Mouse (Mus musculus) limb, embryonic 11.5 days (tissue): Measurements from ENCODE around the gene Set. TPM values are rescaled to one million over a fixed set of nuclear protein-coding genes. Genes with fewer than 3 reads are reported as not detected.
A peak's percentile ranks its signal among the peaks of the same experiment; 100 is the strongest.

Source experiments
- ATAC-seq: fragments of 200-750 bp; cut with Nextera tagmentation; 2 replicates; pipeline ENCODE4 v1.8.0; 2017; ENCODE audit warnings: low read depth; ENCODE audit not compliant: insufficient number of reproducible peaks, low FRiP score, low TSS enrichment
- DNase-seq: peaks from one replicate; pipeline ENCODE4 v3.0.0-alpha.2; 2015; ENCODE audit warnings: low spot score
- H3K27ac ChIP-seq: fragments of 300-500 bp; sonication (generic); replicated peaks from 2 replicates; pipeline ENCODE4 v1.5.1; 2014; ENCODE audit warnings: low read depth, mild to moderate bottlenecking, low read length
- H3K27me3 ChIP-seq: fragments of 300-500 bp; sonication (generic); 2 replicates; pipeline ENCODE4 v1.6.1; 2014; ENCODE audit warnings: mild to moderate bottlenecking, low read length, mixed read lengths; ENCODE audit not compliant: control insufficient read depth, insufficient read depth
- H3K36me3 ChIP-seq: fragments of 300-500 bp; sonication (generic); 2 replicates; pipeline ENCODE4 v1.6.1; 2014; ENCODE audit warnings: mild to moderate bottlenecking, low read length, moderate library complexity, mixed read lengths; ENCODE audit not compliant: control insufficient read depth, insufficient read depth
- H3K4me1 ChIP-seq: fragments of 300-500 bp; sonication (generic); 2 replicates; pipeline ENCODE4 v1.6.1; 2014; ENCODE audit warnings: low read length, mixed read lengths; ENCODE audit not compliant: control insufficient read depth, insufficient read depth
- H3K4me2 ChIP-seq: fragments of 300-500 bp; sonication (generic); 2 replicates; pipeline ENCODE4 v1.6.1; 2014; ENCODE audit warnings: low read depth, mild to moderate bottlenecking, moderate library complexity; ENCODE audit not compliant: severe bottlenecking
- H3K4me3 ChIP-seq: fragments of 300-500 bp; sonication (generic); 2 replicates; pipeline ENCODE4 v1.5.1; 2014; ENCODE audit warnings: low read depth, low read length
- H3K9ac ChIP-seq: fragments of 300-500 bp; sonication (generic); 2 replicates; pipeline ENCODE4 v1.6.1; 2014; ENCODE audit warnings: mild to moderate bottlenecking, low read length
- H3K9me3 ChIP-seq: fragments of 300-500 bp; sonication (generic); 2 replicates; pipeline ENCODE4 v1.6.1; 2016; ENCODE audit warnings: low read length; ENCODE audit not compliant: control insufficient read depth
- WGBS: fragments of 180-500 bp; shearing (Covaris S2); extraction: QIAGEN DNeasy Blood & Tissue Kit; methylation state at CpG from one replicate; pipeline ENCODE4 v1.1.7; 2014; 5-methylcytosine and 5-hydroxymethylcytosine counted together
- polyA plus RNA-seq: library from polyadenylated mRNA; unstranded; fragments of >200 nt; fragmentation: Nextera tagmentation; extraction: Ambion mirVana; gene quantifications from 2 replicates; pipeline ENCODE4 v1.2.1, GENCODE M21; 2014

Set gene
- polyA plus RNA-seq, 1 experiment from 2014 or later: 780 TPM

DNA sequence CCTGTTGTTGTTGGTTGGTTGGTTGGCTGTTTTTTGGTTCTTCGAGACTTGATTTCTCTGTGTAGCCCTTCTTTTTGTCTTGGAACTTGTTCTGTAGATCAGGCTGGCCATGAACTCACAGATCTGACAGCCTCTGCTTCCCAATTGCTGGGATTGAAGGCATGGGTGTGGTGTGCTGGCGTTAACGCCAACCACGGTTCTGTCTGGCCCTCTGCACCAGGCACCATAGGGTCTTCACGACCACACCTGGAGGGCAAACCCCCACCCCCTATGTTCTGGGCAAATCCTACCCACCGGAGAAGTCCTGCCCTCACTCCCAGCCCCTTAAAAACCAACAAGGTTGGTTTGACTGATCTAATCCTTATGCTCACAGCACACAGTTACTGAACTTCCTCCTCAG, 19.8 kb downstream of the Set start:
- Histone ChIP-seq H3K36me3 (peaks cover 6% of the 10 kb centered on the region; the same call in 1 of the 2 replicates), H3K27me3 (no peaks in the 10 kb centered on the region), H3K9me3 (no peaks in the 10 kb centered on the region), H3K4me3 (peak overlapping the region; percentile 59), H3K4me1 (peaks cover 11% of the 10 kb centered on the region), H3K4me2 (peak overlapping the region; percentile 91; the same call in 1 of the 2 replicates), H3K27ac (peak overlapping the region; percentile 79), H3K9ac (peak overlapping the region; percentile 72; the same call in 1 of the 2 replicates)
- 61% methylated on average over 6 of the region's 6 CpGs for WGBS
- peak; percentile 9; the same call in 1 of the 2 replicates for ATAC-seq
- DNase-seq: no peak

- peak; percentile 72 for ATAC-seq
Measured at GRCm38 (mm10) chr2:30077502-30078348, 20.5 kb downstream of the Set start, which contains the start of gene Pkn3. Gene Pkn3 (plus strand): TSS chr2:30077684.

GRCm38 (mm10) chr2:30078349-30078712, 21.2 kb downstream of the Set start:
- peaks cover 11% of the 10 kb centered on the region for H3K4me1 ChIP-seq
- H3K9me3 ChIP-seq: no peaks in the 10 kb centered on the region
- peak; percentile 46; the same call in 1 of the 2 replicates for ATAC-seq
- peak overlapping the region; percentile 59; the same call in 1 of the 2 replicates for H3K4me3 ChIP-seq
- 28% methylated on average over 10 of the region's 10 CpGs for WGBS
- 0 out of 2 replicates have a peak overlapping the region, but pooled peaks have one; percentile 79 for H3K27ac ChIP-seq
- DNase-seq: no peak
- no peaks in the 10 kb centered on the region for H3K27me3 ChIP-seq
- peak overlapping the region; percentile 34 for H3K9ac ChIP-seq
- H3K4me2 ChIP-seq: peak overlapping the region; percentile 91
- H3K36me3 ChIP-seq: peaks cover 4% of the 10 kb centered on the region; the same call in 1 of the 2 replicates

More at GRCm38 (mm10) chr2:30077502-30078348, 20.5 kb downstream of the Set start, which contains the start of gene Pkn3:
- peaks cover 11% of the 10 kb centered on the region for H3K4me1 ChIP-seq
- WGBS: under 1% methylated on average over 53 of the region's 53 CpGs
- H3K4me3 ChIP-seq: peak within 1 kb of the TSS; percentile 59
- H3K27ac ChIP-seq: peak within 1 kb of the TSS; percentile 79
- no peaks in the 10 kb centered on the region for H3K9me3 ChIP-seq
- peak within 1 kb of the TSS; percentile 91 for H3K4me2 ChIP-seq
- peaks cover 5% of the 10 kb centered on the region; the same call in 1 of the 2 replicates for H3K36me3 ChIP-seq
- H3K9ac ChIP-seq: peak within 1 kb of the TSS; percentile 72
- no peaks in the 10 kb centered on the region for H3K27me3 ChIP-seq
- peak; percentile 93 for DNase-seq

GRCm38 (mm10) chr2:30078760-30079159, 21.6 kb downstream of the Set start:
- Histone ChIP-seq H3K9me3 (no peaks in the 10 kb centered on the region), H3K4me3 (no peak overlapping the region), H3K4me2 (no peak overlapping the region), H3K27me3 (no peaks in the 10 kb centered on the region), H3K9ac (peak overlapping the region; percentile 34; the same call in 1 of the 2 replicates), H3K4me1 (peaks cover 11% of the 10 kb centered on the region), H3K36me3 (peaks cover 2% of the 10 kb centered on the region; the same call in 1 of the 2 replicates), H3K27ac (0 out of 2 replicates have a peak overlapping the region, but pooled peaks have one; percentile 79)
- DNase-seq: no peak
- 76% methylated on average over 4 of the region's 4 CpGs for WGBS
- no peak for ATAC-seq

- peaks cover 15% of the 10 kb centered on the region for H3K4me1 ChIP-seq
- no peak overlapping the region for H3K4me3 ChIP-seq
- peaks cover 2% of the 10 kb centered on the region; the same call in 1 of the 2 replicates for H3K36me3 ChIP-seq
- no peaks in the 10 kb centered on the region for H3K9me3 ChIP-seq
- no peak overlapping the region for H3K27ac ChIP-seq
- ATAC-seq (no peak), DNase-seq (no peak)
- H3K27me3 ChIP-seq: no peaks in the 10 kb centered on the region
- 89% methylated on average over 15 of the region's 15 CpGs for WGBS
- no peak overlapping the region for H3K9ac ChIP-seq
- no peak overlapping the region for H3K4me2 ChIP-seq
Measured at GRCm38 (mm10) chr2:30080181-30080800, 23.1 kb downstream of the Set start.

GRCm38 (mm10) chr2:30084113-30084512, 26.9 kb downstream of the Set start:
- no peak for ATAC-seq

DNA sequence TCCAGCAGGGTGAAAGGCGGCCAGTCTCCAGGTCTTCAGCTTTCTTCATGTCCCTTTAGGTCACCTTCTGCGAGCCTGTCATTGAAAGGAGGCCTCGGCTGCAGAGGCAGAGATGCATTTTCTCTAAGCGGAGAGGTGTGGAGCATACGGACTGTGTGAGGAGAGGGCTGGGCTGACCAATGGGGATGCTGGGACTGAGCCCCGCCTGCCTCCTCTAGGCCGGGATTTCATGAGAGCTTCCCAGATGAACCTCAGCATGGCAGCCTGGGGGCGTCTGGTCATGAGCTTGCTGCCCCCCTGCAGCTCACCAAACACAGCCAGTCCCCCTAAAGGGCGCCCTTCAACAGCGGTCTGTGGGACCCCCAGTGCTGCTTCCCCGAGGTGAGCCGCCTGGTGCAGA, 27.5 kb downstream of the Set start:
- Histone ChIP-seq H3K9ac (peak overlapping the region; percentile 49), H3K4me1 (peaks cover 5% of the 10 kb centered on the region; the same call in 1 of the 2 replicates), H3K4me2 (peak overlapping the region; percentile 36), H3K27ac (no peak overlapping the region), H3K4me3 (peak overlapping the region; percentile 6; the same call in 1 of the 2 replicates), H3K27me3 (no peaks in the 10 kb centered on the region), H3K9me3 (no peaks in the 10 kb centered on the region), H3K36me3 (peaks cover 3% of the 10 kb centered on the region; the same call in 1 of the 2 replicates)
- DNase-seq (no peak), ATAC-seq (no peak)
- 5% methylated on average over 12 of the region's 12 CpGs for WGBS

More at GRCm38 (mm10) chr2:30084113-30084512, 26.9 kb downstream of the Set start:
- 58% methylated on average over 5 of the region's 5 CpGs for WGBS
- H3K36me3 ChIP-seq: peaks cover 2% of the 10 kb centered on the region; the same call in 1 of the 2 replicates
- no peaks in the 10 kb centered on the region for H3K9me3 ChIP-seq
- DNase-seq: no peak
- no peak overlapping the region for H3K9ac ChIP-seq
- H3K27me3 ChIP-seq: no peaks in the 10 kb centered on the region
- peaks cover 5% of the 10 kb centered on the region; the same call in 1 of the 2 replicates for H3K4me1 ChIP-seq
- peak overlapping the region; percentile 36; the same call in 1 of the 2 replicates for H3K4me2 ChIP-seq
- H3K27ac ChIP-seq: no peak overlapping the region
- no peak overlapping the region for H3K4me3 ChIP-seq

GRCm38 (mm10) chr2:30087310-30087709, 30.1 kb downstream of the Set start:
- no peaks in the 10 kb centered on the region for H3K27me3 ChIP-seq
- H3K4me2 ChIP-seq: no peak overlapping the region
- no peak for DNase-seq
- H3K9me3 ChIP-seq: no peaks in the 10 kb centered on the region
- no peak overlapping the region for H3K27ac ChIP-seq
- H3K36me3 ChIP-seq: peaks cover 2% of the 10 kb centered on the region; the same call in 1 of the 2 replicates
- no peak for ATAC-seq
- peaks cover 5% of the 10 kb centered on the region; the same call in 1 of the 2 replicates for H3K4me1 ChIP-seq
- 91% methylated on average over 4 of the region's 4 CpGs for WGBS
- no peak overlapping the region for H3K9ac ChIP-seq
- H3K4me3 ChIP-seq: no peak overlapping the region
